Mouse (Mus musculus): ENCODE measurements around the gene Slc25a11.

DNA sequence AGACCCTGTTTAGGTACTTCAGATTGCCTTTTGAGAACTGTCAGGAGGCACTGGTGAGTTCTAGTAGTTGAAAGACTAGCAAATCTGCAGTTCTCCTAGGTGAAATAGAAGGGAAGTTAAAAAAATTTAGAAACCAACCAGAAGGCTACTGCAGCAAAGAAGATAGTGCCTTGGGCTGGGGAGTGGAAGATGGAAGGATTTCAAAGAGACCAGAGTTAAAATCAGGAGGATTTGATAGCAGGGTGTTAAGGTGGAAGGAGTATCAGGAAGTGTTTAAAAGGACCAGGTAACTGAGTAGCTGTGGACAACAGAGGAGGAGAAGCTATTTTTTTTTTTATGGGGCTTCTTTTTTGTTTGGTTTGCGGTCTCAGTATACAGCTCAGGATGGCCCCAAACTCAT is 9.5 kb downstream of the Slc25a11 start:
- TF ChIP-seq EP300 (IDR thresholded peaks at IDR 0.05) (no peak), CTCF (IDR thresholded peaks at IDR 0.05) (no peak)

Measured in lung, postnatal 0 days (tissue).